ENCODE assay signal across 9 mouse cellular contexts in genomic region chr15:12039671-12040406, GRCm38 (mm10). TPM values are rescaled to one million over a fixed set of nuclear protein-coding genes. Genes with fewer than 3 reads are reported as not detected.
DNase-seq lines count a peak whose midpoint lies in the region; ATAC-seq lines count a peak whose summit lies in the region.
"Had no signal": no experiment of that assay in that cellular context is flagged by ENCODE, and none has a peak within 500 bp of the region (broad histone marks: within the 10 kb centered on the region; RNA-seq: fewer than 3 reads in every experiment).

No protein-coding gene starts in this region.

- peak; percentile 24; the same call in 1 of the 2 replicates for ATAC-seq in limb, embryonic 13.5 days (ENCODE audit: low FRiP score, low read depth)
- ATAC-seq in embryonic facial prominence, embryonic 15.5 days (ENCODE audit: insufficient number of reproducible peaks, low FRiP score, low TSS enrichment, low read depth), result peak; percentile 63
- ATAC-seq in midbrain, embryonic 14.5 days (ENCODE audit: low FRiP score, low TSS enrichment), result peak; percentile 65

- no peak overlapping the region for H3K4me3 ChIP-seq in limb, embryonic 13.5 days
- H3K4me3 ChIP-seq in limb, embryonic 10.5 days, result no peak overlapping the region
- no peak overlapping the region for H3K4me3 ChIP-seq in embryonic facial prominence, embryonic 15.5 days (replicated peaks)
- H3K4me3 ChIP-seq in midbrain, embryonic 14.5 days (replicated peaks; ENCODE audit: low read depth, low read length), result no peak overlapping the region

- H3K9ac ChIP-seq in limb, embryonic 13.5 days, result no peak overlapping the region
- no peak overlapping the region for H3K9ac ChIP-seq in embryonic facial prominence, embryonic 15.5 days
- H3K9ac ChIP-seq in midbrain, embryonic 14.5 days (replicated peaks; ENCODE audit: low read length), result no peak overlapping the region

- no peaks in the 10 kb centered on the region for H3K36me3 ChIP-seq in limb, embryonic 13.5 days
- no peaks in the 10 kb centered on the region for H3K36me3 ChIP-seq in limb, embryonic 10.5 days
- H3K36me3 ChIP-seq in embryonic facial prominence, embryonic 15.5 days, result no peaks in the 10 kb centered on the region
- H3K36me3 ChIP-seq in midbrain, embryonic 14.5 days (ENCODE audit: control insufficient read depth, insufficient read depth, low read length), result no peaks in the 10 kb centered on the region

- 59% methylated on average over 15 of the region's 15 CpGs for WGBS in limb, embryonic 13.5 days
- WGBS in limb, embryonic 10.5 days, result 82% methylated on average over 15 of the region's 15 CpGs
- 25% methylated on average over 15 of the region's 15 CpGs for WGBS in embryonic facial prominence, embryonic 15.5 days
- 46% methylated on average over 15 of the region's 15 CpGs for WGBS in midbrain, embryonic 14.5 days

- 0 out of 2 replicates have a peak overlapping the region, but pooled peaks have one; percentile 9 for H3K4me2 ChIP-seq in limb, embryonic 13.5 days (replicated peaks)
- 0 out of 2 replicates have a peak overlapping the region, but pooled peaks have one; percentile 8 for H3K4me2 ChIP-seq in embryonic facial prominence, embryonic 15.5 days (replicated peaks)
- peak overlapping the region; percentile 32 for H3K4me2 ChIP-seq in midbrain, embryonic 14.5 days (ENCODE audit: low read length)

- H3K9me3 ChIP-seq in limb, embryonic 13.5 days, result peaks cover 3% of the 10 kb centered on the region; the same call in 1 of the 2 replicates
- H3K9me3 ChIP-seq in limb, embryonic 10.5 days (replicated peaks), result peaks cover 2% of the 10 kb centered on the region; the same call in 1 of the 2 replicates
- no peaks in the 10 kb centered on the region for H3K9me3 ChIP-seq in embryonic facial prominence, embryonic 15.5 days (replicated peaks)
- no peaks in the 10 kb centered on the region for H3K9me3 ChIP-seq in midbrain, embryonic 14.5 days (ENCODE audit: control insufficient read depth, low read length)

- no peak for DNase-seq in limb, embryonic 10.5 days (ENCODE audit: low spot score)
- DNase-seq in NIH3T3 (ENCODE audit: low read depth), result peak; percentile 37
- peak; percentile 70 for DNase-seq in midbrain, embryonic 14.5 days
- DNase-seq in adrenal gland, adult 8-10 months, result no peak
- no peak for DNase-seq in adrenal gland, postnatal 10 days
- no peak for DNase-seq in heart, adult 18-20 months
- DNase-seq: lung, adult 18-20 months had no signal

- no peaks in the 10 kb centered on the region for H3K27me3 ChIP-seq in limb, embryonic 13.5 days
- no peaks in the 10 kb centered on the region for H3K27me3 ChIP-seq in limb, embryonic 10.5 days (ENCODE audit: low read depth, poor library complexity, severe bottlenecking)
- no peaks in the 10 kb centered on the region for H3K27me3 ChIP-seq in embryonic facial prominence, embryonic 15.5 days
- no peaks in the 10 kb centered on the region for H3K27me3 ChIP-seq in midbrain, embryonic 14.5 days (ENCODE audit: control insufficient read depth, insufficient read depth, low read length)

- no peak overlapping the region for H3K27ac ChIP-seq in limb, embryonic 13.5 days
- no peak overlapping the region for H3K27ac ChIP-seq in limb, embryonic 10.5 days
- peak overlapping the region; percentile 29 for H3K27ac ChIP-seq in embryonic facial prominence, embryonic 15.5 days (replicated peaks)
- peak overlapping the region; percentile 70 for H3K27ac ChIP-seq in midbrain, embryonic 14.5 days (replicated peaks; ENCODE audit: low read depth, low read length)

- H3K4me1 ChIP-seq in limb, embryonic 13.5 days, result peaks cover 20% of the 10 kb centered on the region
- peaks cover 11% of the 10 kb centered on the region for H3K4me1 ChIP-seq in limb, embryonic 10.5 days
- H3K4me1 ChIP-seq in embryonic facial prominence, embryonic 15.5 days, result peaks cover 17% of the 10 kb centered on the region
- H3K4me1 ChIP-seq in midbrain, embryonic 14.5 days (ENCODE audit: control insufficient read depth, insufficient read depth, low read length), result peaks cover 18% of the 10 kb centered on the region

RNA-seq across cellular contexts. Expression of gene Sub1, which starts 43.1 kb away (rescaled TPM):
- 859 and 861 TPM in 2 replicates for polyA plus RNA-seq in limb, embryonic 13.5 days (2015; fragmentation: Nextera tagmentation; extraction: Ambion mirVana)
- 970 and 1,039 TPM in 2 replicates for polyA plus RNA-seq in limb, embryonic 10.5 days (2016; fragmentation: Nextera tagmentation; extraction: Ambion mirVana)
- polyA plus RNA-seq in embryonic facial prominence, embryonic 15.5 days (2015; fragmentation: Nextera tagmentation; extraction: Ambion mirVana), result 614 and 655 TPM in 2 replicates
- 527 and 572 TPM in 2 replicates for polyA plus RNA-seq in midbrain, embryonic 14.5 days (2014; fragmentation: Nextera tagmentation; extraction: Ambion mirVana)
- total RNA-seq in adrenal gland, adult 8-10 months (2022), result 100 to 1,000 TPM; 132 to 209 (median 154) TPM
- 100 to 1,000 TPM; 235 to 272 TPM for total RNA-seq in adrenal gland, postnatal 10 days (2021)
- 10 to 100 TPM; 85.1 to 87.2 TPM for total RNA-seq in heart, adult 18-20 months (2021)

Comparison
In these comparisons a context has a peak if more than half of its experiments do, and no peak if none do; other contexts are left out.
1. H3K27ac ChIP-seq: peak in embryonic facial prominence, embryonic 15.5 days (single experiment) and midbrain, embryonic 14.5 days (single experiment); none in limb, embryonic 13.5 days (single experiment) and limb, embryonic 10.5 days (single experiment).
2. DNase-seq: peak in NIH3T3 (single experiment) and midbrain, embryonic 14.5 days (single experiment); none in limb, embryonic 10.5 days (single experiment), adrenal gland, adult 8-10 months (single experiment), adrenal gland, postnatal 10 days (single experiment) and heart, adult 18-20 months (0 of 2).
3. Peak in every context shown above with its lines, with median percentiles within 50 percentile points of each other: ATAC-seq and H3K4me2 ChIP-seq.